ENCODE assay signal across 25 mouse cellular contexts in genomic region chr3:146692547-146692946, GRCm38 (mm10). TPM values are rescaled to one million over a fixed set of nuclear protein-coding genes. Genes with fewer than 3 reads are reported as not detected.
"Had no signal": no experiment of that assay in that cellular context is flagged by ENCODE, and none has a peak within 500 bp of the region (broad histone marks: within the 10 kb centered on the region; RNA-seq: fewer than 3 reads in every experiment).

No protein-coding gene starts in this region.

- DNase-seq: gastrocnemius, postnatal 14 days; gastrocnemius, postnatal 36 days; heart, postnatal 10 days; heart, postnatal 4 days; kidney, adult 18-20 months; kidney, adult 8-10 months; kidney, postnatal 10 days; kidney, postnatal 25 days; kidney, postnatal 4 days; layer of hippocampus, postnatal 36 days; left cerebral cortex, postnatal 4 days had no signal

- ATAC-seq: hindbrain, embryonic 16.5 days; inflammation-experienced regulatory T-cells, adult 6 months; intestine, embryonic 15.5 days; intestine, postnatal 0 days; liver, embryonic 12.5 days had no signal

RNA-seq across cellular contexts. Expression of gene Samd13, which starts 7.2 kb away (rescaled TPM):
- total RNA-seq: layer of hippocampus, postnatal 14 days; layer of hippocampus, postnatal 36 days; liver, adult 2 months had no signal

RNA-seq across cellular contexts. Expression of gene 4930503B20Rik, which starts 41.4 kb away (rescaled TPM):
- total RNA-seq: gastrocnemius, adult 18-20 months; gastrocnemius, adult 8-10 months; gastrocnemius, postnatal 14 days; gastrocnemius, postnatal 36 days; heart, postnatal 10 days; heart, postnatal 25 days; layer of hippocampus, adult 2 months; layer of hippocampus, postnatal 14 days; layer of hippocampus, postnatal 36 days; left cerebral cortex, adult 18-20 months; left cerebral cortex, adult 8-10 months; left cerebral cortex, postnatal 10 days; liver, adult 2 months had no signal
